Mouse (Mus musculus) small intestine, adult 2 months (tissue): ENCODE measurements around the gene Isoc2b. TPM values are rescaled to one million over a fixed set of nuclear protein-coding genes. Genes with fewer than 3 reads are reported as not detected.
"Not testable (repeated sequence)": the region's sequence is repeated elsewhere in the genome, so short reads cannot be mapped to it uniquely, and the experiment has no call there.

Experiments
- H3K27ac ChIP-seq: fragments of 200-500 bp; 2 replicates; pipeline ENCODE4 v1.5.1; 2012; ENCODE audit warnings: low read depth, low read length, control low read depth, inconsistent platforms; ENCODE audit not compliant: insufficient read depth
- H3K27me3 ChIP-seq: fragments of 200-500 bp; 2 replicates; pipeline ENCODE4 v1.6.1; 2012; ENCODE audit warnings: mild to moderate bottlenecking, moderate library complexity, low read length, inconsistent platforms; ENCODE audit not compliant: control insufficient read depth, insufficient read depth
- H3K36me3 ChIP-seq: fragments of 200-500 bp; 2 replicates; pipeline ENCODE4 v1.6.1; 2012; ENCODE audit warnings: mild to moderate bottlenecking, low read length, control low read depth, inconsistent platforms; ENCODE audit not compliant: control insufficient read depth, insufficient read depth
- H3K4me1 ChIP-seq: fragments of 200-500 bp; 2 replicates; pipeline ENCODE4 v1.6.1; 2012; ENCODE audit warnings: low read length, inconsistent platforms, mixed read lengths; ENCODE audit not compliant: control insufficient read depth, insufficient read depth, insufficient read length
- H3K4me3 ChIP-seq: fragments of 200-500 bp; 2 replicates; pipeline ENCODE4 v1.5.1; 2012; ENCODE audit warnings: low read depth, mild to moderate bottlenecking, control low read depth, inconsistent platforms, low read length, moderate library complexity
- CTCF ChIP-seq: fragments of 200-500 bp; IDR thresholded peaks from 2 replicates; pipeline ENCODE4 v1.5.1; 2012; ENCODE audit warnings: low read depth, mild to moderate bottlenecking, control low read depth, inconsistent platforms, low read length, moderate library complexity, mixed read lengths; ENCODE audit not compliant: insufficient replicate concordance, insufficient read length; ENCODE audit errors: extremely low read depth
- POLR2A ChIP-seq: fragments of 200-500 bp; IDR thresholded peaks from 2 replicates; pipeline ENCODE4 v1.6.1; 2012; ENCODE audit warnings: low read depth, mild to moderate bottlenecking, control low read depth, inconsistent platforms, low read length, moderate library complexity
- WGBS: fragments of 180-500 bp; shearing (Covaris S2); methylation state at CpG from one replicate; pipeline ENCODE4 v1.1.7; 2018; 5-methylcytosine and 5-hydroxymethylcytosine counted together
- polyA plus RNA-seq: library from polyadenylated mRNA; depleted of rRNA; stranded (reverse); fragments of >200 nt; gene quantifications from 2 replicates; pipeline ENCODE4 v1.2.3, GENCODE M21; 2012

The Isoc2b gene
- polyA plus RNA-seq, 1 experiment: 18.9 TPM

- H3K27me3 ChIP-seq: no peaks in the 10 kb centered on the region
- 69% methylated on average over 11 of the region's 11 CpGs for WGBS
- no peaks in the 10 kb centered on the region for H3K4me1 ChIP-seq
- no peak overlapping the region for H3K27ac ChIP-seq
- H3K36me3 ChIP-seq: no peaks in the 10 kb centered on the region
- TF ChIP-seq CTCF (no peak), POLR2A (no peak)
- no peak overlapping the region for H3K4me3 ChIP-seq
Observed at GRCm38 (mm10) chr7:4895186-4895585, 25.1 kb upstream of the Isoc2b start.

GRCm38 (mm10) chr7:4886680-4887079, 16.6 kb upstream of the Isoc2b start:
- no peak for TF ChIP-seq POLR2A
- no peak for TF ChIP-seq CTCF
- no peak overlapping the region for H3K27ac ChIP-seq
- H3K4me3 ChIP-seq: no peak overlapping the region
- H3K4me1 ChIP-seq: no peaks in the 10 kb centered on the region; the same call in 1 of the 2 replicates
- no peaks in the 10 kb centered on the region for H3K27me3 ChIP-seq
- H3K36me3 ChIP-seq: 0 out of 2 replicates have a peak, but pooled peaks cover 2% of the 10 kb centered on the region
- 13% methylated on average over 4 of the region's 4 CpGs for WGBS

- not testable (repeated sequence) for H3K27me3 ChIP-seq, H3K36me3 ChIP-seq, H3K4me3 ChIP-seq, H3K27ac ChIP-seq
- H3K4me1 ChIP-seq: peaks cover 17% of the 10 kb centered on the region; the same call in 1 of the 2 replicates
- WGBS: 19% methylated on average over 1 of the region's 1 CpGs
Observed at GRCm38 (mm10) chr7:4879036-4879435, 9.0 kb upstream of the Isoc2b start.

GRCm38 (mm10) chr7:4878186-4878585, 8.1 kb upstream of the Isoc2b start:
- H3K36me3 ChIP-seq: 0 out of 2 replicates have a peak, but pooled peaks cover 2% of the 10 kb centered on the region
- no peak overlapping the region for H3K27ac ChIP-seq
- no peak overlapping the region for H3K4me3 ChIP-seq
- TF ChIP-seq POLR2A: no peak
- TF ChIP-seq CTCF: peak; percentile 52; the same call in 1 of the 2 replicates
- no peaks in the 10 kb centered on the region for H3K27me3 ChIP-seq
- peaks cover 17% of the 10 kb centered on the region; the same call in 1 of the 2 replicates for H3K4me1 ChIP-seq

- H3K27me3 ChIP-seq: no peaks in the 10 kb centered on the region
- H3K4me1 ChIP-seq: peaks cover 17% of the 10 kb centered on the region; the same call in 1 of the 2 replicates
- 2% methylated on average over 11 of the region's 11 CpGs for WGBS
- peak overlapping the region; percentile 67 for H3K27ac ChIP-seq
- H3K4me3 ChIP-seq: peak overlapping the region; percentile 80
- no peaks in the 10 kb centered on the region for H3K36me3 ChIP-seq
- no peak for TF ChIP-seq CTCF
- TF ChIP-seq POLR2A: no peak
Observed at GRCm38 (mm10) chr7:4877226-4877625, 7.2 kb upstream of the Isoc2b start.

- peak within 1 kb of the TSS; percentile 80 for H3K4me3 ChIP-seq
- 0% methylated on average over 22 of the region's 22 CpGs for WGBS
- peaks cover 17% of the 10 kb centered on the region; the same call in 1 of the 2 replicates for H3K4me1 ChIP-seq
- peak within 1 kb of the TSS; percentile 67 for H3K27ac ChIP-seq
- TF ChIP-seq CTCF (no peak), POLR2A (peak; percentile 96)
- no peaks in the 10 kb centered on the region for H3K27me3 ChIP-seq
- no peaks in the 10 kb centered on the region for H3K36me3 ChIP-seq
Observed at GRCm38 (mm10) chr7:4876753-4877221, 6.7 kb upstream of the Isoc2b start, which contains the start of gene Isoc2a. Isoc2a (plus strand) TSS chr7:4877153.

- no peak for TF ChIP-seq CTCF
- H3K4me3 ChIP-seq: peak overlapping the region; percentile 81
- H3K4me1 ChIP-seq: peaks cover 6% of the 10 kb centered on the region; the same call in 1 of the 2 replicates
- no peaks in the 10 kb centered on the region for H3K27me3 ChIP-seq
- WGBS: 9% methylated on average over 10 of the region's 10 CpGs
- H3K36me3 ChIP-seq: no peaks in the 10 kb centered on the region
- peak overlapping the region; percentile 99 for H3K27ac ChIP-seq
Observed at GRCm38 (mm10) chr7:4866631-4867180, 3.4 kb downstream of the Isoc2b start.
